14 mouse cellular contexts compared by ENCODE assay signal in genomic region chr13:70178073-70178491, GRCm38 (mm10).
DNase-seq lines count a peak whose midpoint lies in the region; ATAC-seq and TF ChIP-seq lines count a peak whose summit lies in the region.
"Had no signal": no experiment of that assay in that cellular context is flagged by ENCODE, and none has a peak within 500 bp of the region (broad histone marks: within the 10 kb centered on the region; RNA-seq: fewer than 3 reads in every experiment).

No protein-coding gene starts in this region.

- H3K27ac ChIP-seq in intestine, embryonic 15.5 days = no peak overlapping the region
- no peak overlapping the region for H3K27ac ChIP-seq in intestine, postnatal 0 days (ENCODE audit: low read depth, low read length)
- H3K27ac ChIP-seq in forebrain, embryonic 15.5 days (replicated peaks) = 0 out of 2 replicates have a peak overlapping the region, but pooled peaks have one; percentile 28
- H3K27ac ChIP-seq in limb, embryonic 13.5 days = no peak overlapping the region
- H3K27ac ChIP-seq: embryonic facial prominence, embryonic 12.5 days; midbrain, embryonic 12.5 days had no signal

- no peak for TF ChIP-seq CTCF in intestine, postnatal 0 days (IDR thresholded peaks at IDR 0.05; ENCODE audit: low read depth)

- H3K36me3 ChIP-seq in intestine, embryonic 15.5 days = no peaks in the 10 kb centered on the region
- no peaks in the 10 kb centered on the region for H3K36me3 ChIP-seq in intestine, postnatal 0 days (ENCODE audit: control insufficient read depth, insufficient read depth)
- no peaks in the 10 kb centered on the region for H3K36me3 ChIP-seq in forebrain, embryonic 15.5 days
- no peaks in the 10 kb centered on the region for H3K36me3 ChIP-seq in limb, embryonic 13.5 days
- H3K36me3 ChIP-seq: embryonic facial prominence, embryonic 12.5 days; midbrain, embryonic 12.5 days had no signal

- intact Hi-C loops in left cerebral cortex, postnatal 25 days (cut with DNase I) = no loop called here

- no peaks in the 10 kb centered on the region for H3K4me1 ChIP-seq in intestine, embryonic 15.5 days (replicated peaks)
- no peaks in the 10 kb centered on the region for H3K4me1 ChIP-seq in intestine, postnatal 0 days (replicated peaks; ENCODE audit: control insufficient read depth, insufficient read depth, low read length)
- peaks cover 8% of the 10 kb centered on the region for H3K4me1 ChIP-seq in forebrain, embryonic 15.5 days
- H3K4me1 ChIP-seq in limb, embryonic 13.5 days = peaks cover 7% of the 10 kb centered on the region; the same call in 1 of the 2 replicates
- H3K4me1 ChIP-seq: embryonic facial prominence, embryonic 12.5 days; midbrain, embryonic 12.5 days had no signal

- no peaks in the 10 kb centered on the region for H3K9me3 ChIP-seq in intestine, embryonic 15.5 days
- no peaks in the 10 kb centered on the region for H3K9me3 ChIP-seq in intestine, postnatal 0 days (ENCODE audit: control insufficient read depth)
- H3K9me3 ChIP-seq in forebrain, embryonic 15.5 days = no peaks in the 10 kb centered on the region
- H3K9me3 ChIP-seq in limb, embryonic 13.5 days = no peaks in the 10 kb centered on the region
- H3K9me3 ChIP-seq: embryonic facial prominence, embryonic 12.5 days; midbrain, embryonic 12.5 days had no signal

- peak; percentile 39; the same call in 1 of the 2 replicates for ATAC-seq in intestine, embryonic 15.5 days
- ATAC-seq in intestine, postnatal 0 days = no peak
- peak; percentile 23; the same call in 1 of the 2 replicates for ATAC-seq in forebrain, embryonic 15.5 days (replicated peaks)
- peak; percentile 75; the same call in 1 of the 2 replicates for ATAC-seq in limb, embryonic 13.5 days (ENCODE audit: low FRiP score, low read depth)

- no peak overlapping the region for H3K9ac ChIP-seq in intestine, embryonic 15.5 days
- H3K9ac ChIP-seq in intestine, postnatal 0 days (ENCODE audit: low read depth, low read length) = no peak overlapping the region
- H3K9ac ChIP-seq in forebrain, embryonic 15.5 days (replicated peaks) = no peak overlapping the region
- H3K9ac ChIP-seq in limb, embryonic 13.5 days = no peak overlapping the region
- H3K9ac ChIP-seq: embryonic facial prominence, embryonic 12.5 days; midbrain, embryonic 12.5 days had no signal

- no peak overlapping the region for H3K4me2 ChIP-seq in intestine, embryonic 15.5 days (replicated peaks)
- no peak overlapping the region for H3K4me2 ChIP-seq in intestine, postnatal 0 days (replicated peaks; ENCODE audit: low read depth)
- no peak overlapping the region for H3K4me2 ChIP-seq in forebrain, embryonic 15.5 days (replicated peaks)
- no peak overlapping the region for H3K4me2 ChIP-seq in limb, embryonic 13.5 days (replicated peaks)
- H3K4me2 ChIP-seq: embryonic facial prominence, embryonic 12.5 days; midbrain, embryonic 12.5 days had no signal

- H3K4me3 ChIP-seq in intestine, embryonic 15.5 days (replicated peaks) = no peak overlapping the region
- no peak overlapping the region for H3K4me3 ChIP-seq in intestine, postnatal 0 days (ENCODE audit: low read depth, low read length)
- H3K4me3 ChIP-seq in forebrain, embryonic 15.5 days = no peak overlapping the region
- no peak overlapping the region for H3K4me3 ChIP-seq in limb, embryonic 13.5 days
- H3K4me3 ChIP-seq: embryonic facial prominence, embryonic 12.5 days; midbrain, embryonic 12.5 days had no signal

- 26% methylated on average over 8 of the region's 8 CpGs for WGBS in intestine, embryonic 15.5 days
- WGBS in intestine, postnatal 0 days = 30% methylated on average over 8 of the region's 8 CpGs
- 36% methylated on average over 8 of the region's 8 CpGs for WGBS in forebrain, embryonic 15.5 days
- WGBS in limb, embryonic 13.5 days = 9% methylated on average over 8 of the region's 8 CpGs

- peak; percentile 72 to 74 for DNase-seq in cerebellum, postnatal 10 days
- no peak for DNase-seq in cerebellum, adult 8-10 months
- DNase-seq in right cerebral cortex, postnatal 36 days (ENCODE audit: low spot score in 2 of 2) = no peak
- DNase-seq in left cerebral cortex, postnatal 25 days (ENCODE audit: low spot score in 2 of 2) = no peak
- DNase-seq: adrenal gland, postnatal 25 days; cerebellum, adult 11 months; heart, postnatal 36 days; lung, adult 18-20 months had no signal

- H3K27me3 ChIP-seq in intestine, embryonic 15.5 days (replicated peaks) = no peaks in the 10 kb centered on the region
- no peaks in the 10 kb centered on the region for H3K27me3 ChIP-seq in intestine, postnatal 0 days (replicated peaks; ENCODE audit: control insufficient read depth, insufficient read depth, low read length)
- no peaks in the 10 kb centered on the region for H3K27me3 ChIP-seq in forebrain, embryonic 15.5 days
- H3K27me3 ChIP-seq in limb, embryonic 13.5 days = no peaks in the 10 kb centered on the region
- H3K27me3 ChIP-seq: embryonic facial prominence, embryonic 12.5 days; midbrain, embryonic 12.5 days had no signal

Comparison
In these comparisons a context has a peak if more than half of its experiments do, and no peak if none do; other contexts are left out.
1. DNase-seq: peak in cerebellum, postnatal 10 days (2 of 2); none in cerebellum, adult 8-10 months (single experiment), right cerebral cortex, postnatal 36 days (0 of 2) and left cerebral cortex, postnatal 25 days (0 of 2).